Mouse (Mus musculus): Measurements from ENCODE around the gene Usp30. TPM values are rescaled to one million over a fixed set of nuclear protein-coding genes. Genes with fewer than 3 reads are reported as not detected.

Gene Usp30
- 1.7 TPM for polyA plus RNA-seq (2017; shearing (Covaris generic))

DNA sequence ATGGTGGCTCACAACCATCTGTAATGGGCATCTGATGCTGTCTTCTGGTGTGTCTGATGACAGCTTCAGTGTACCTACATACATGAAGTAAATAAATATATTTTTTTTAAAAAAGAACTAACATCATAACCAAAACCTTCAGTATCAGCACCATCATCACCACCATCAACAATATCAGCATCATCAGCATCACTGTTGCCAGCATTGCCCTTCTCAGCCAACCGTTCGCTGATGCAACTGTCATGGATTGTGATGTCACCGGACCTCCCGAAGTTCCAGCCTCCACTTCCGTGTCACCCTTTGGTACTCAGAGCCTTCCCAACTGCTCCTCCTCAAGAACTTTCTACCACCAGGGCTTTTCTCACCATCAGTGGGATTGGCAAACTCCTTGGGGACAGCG is at the start of gene Usp30:
Gene Usp30 (plus strand): TSS at position 301 of the 400 bp plus-strand sequence.

DNA sequence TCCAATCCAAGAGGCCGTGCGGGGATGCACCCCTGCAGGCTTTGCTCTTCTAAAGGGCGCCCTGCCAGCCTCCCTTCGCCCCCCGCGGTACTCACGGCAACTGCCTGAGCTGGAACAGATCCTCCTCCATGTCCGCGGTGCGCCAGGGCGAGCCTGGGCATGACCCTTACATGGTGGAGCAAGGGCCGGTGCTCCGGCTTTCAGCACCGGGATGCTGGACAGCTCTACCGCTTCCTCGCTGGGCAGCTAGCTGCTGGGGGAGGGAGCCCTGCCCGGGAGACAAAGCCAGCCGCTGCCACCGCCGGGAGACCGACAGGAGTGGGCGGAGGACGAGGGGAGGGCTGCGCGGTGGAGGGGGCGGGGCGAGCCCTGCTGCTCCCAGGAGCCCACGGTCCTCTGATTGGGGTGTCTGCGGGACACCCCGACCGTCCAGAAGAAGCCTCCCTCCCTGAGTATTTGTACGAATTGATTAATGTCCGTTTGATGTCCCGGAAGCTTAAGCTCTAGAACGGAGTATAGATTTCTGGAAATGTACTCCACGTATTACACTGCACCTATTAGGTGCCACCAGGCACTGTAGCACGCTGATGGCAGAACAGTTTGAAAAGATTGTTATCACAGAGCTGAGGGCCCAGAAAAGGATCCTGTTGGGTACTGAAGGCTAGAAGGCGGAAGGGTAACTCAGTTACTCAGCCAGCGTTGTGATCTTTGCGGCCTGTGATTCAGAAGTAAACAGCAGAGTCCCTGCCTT is 26.0 kb downstream of the Usp30 start, which contains the start of gene Svop:
Gene Svop (minus strand): TSS at position 514 of the 751 bp plus-strand sequence.

DNA sequence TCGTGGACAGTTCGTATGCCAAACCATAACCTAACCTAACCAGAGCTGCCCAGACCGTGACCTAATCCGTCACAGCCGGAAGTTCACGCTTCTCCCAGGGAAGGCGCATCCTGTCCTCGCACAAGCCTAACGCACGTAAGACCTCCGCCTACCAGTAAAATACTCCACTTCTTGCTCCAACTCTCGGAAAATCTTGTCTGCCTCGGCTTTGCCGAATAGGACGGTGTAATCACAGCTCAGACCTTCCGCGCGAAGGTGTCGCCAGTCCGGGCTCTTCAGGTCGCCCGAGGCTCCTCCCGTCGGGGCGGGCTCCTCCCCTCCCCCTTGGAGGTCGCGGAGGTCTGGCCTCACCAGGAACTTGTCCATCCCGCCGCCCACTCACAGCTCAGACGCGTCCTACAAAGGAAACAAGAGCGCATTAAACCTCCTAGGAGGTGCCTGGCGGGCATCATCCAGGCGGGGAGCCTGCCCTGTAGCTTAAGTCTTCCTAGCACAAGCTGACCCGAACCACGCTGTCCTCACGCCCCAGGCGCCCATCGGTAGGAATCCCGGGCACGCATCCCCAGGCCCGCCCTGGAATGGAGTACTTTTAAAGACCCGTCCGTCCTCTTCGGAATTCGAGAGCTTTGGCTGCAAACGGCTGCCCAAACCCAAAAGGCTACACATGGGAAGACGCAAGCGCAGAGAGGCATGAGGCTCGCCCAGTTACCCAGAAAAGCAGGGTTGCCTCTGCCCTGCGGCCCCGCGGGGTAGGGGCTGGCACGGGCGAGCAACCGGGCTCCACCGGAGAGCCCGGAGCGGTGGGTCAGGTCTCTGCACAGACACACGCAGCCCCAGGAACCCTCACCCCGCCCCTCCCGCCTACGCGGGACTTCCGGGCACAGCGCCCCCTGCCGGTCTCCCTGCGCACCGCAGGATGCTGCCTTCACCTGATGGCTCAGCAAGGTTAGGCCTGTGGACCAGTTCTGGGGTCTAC is 62.4 kb downstream of the Usp30 start, which contains the start of gene Alkbh2:
Gene Alkbh2 (minus strand): TSS at position 845 of the 976 bp plus-strand sequence.

DNA sequence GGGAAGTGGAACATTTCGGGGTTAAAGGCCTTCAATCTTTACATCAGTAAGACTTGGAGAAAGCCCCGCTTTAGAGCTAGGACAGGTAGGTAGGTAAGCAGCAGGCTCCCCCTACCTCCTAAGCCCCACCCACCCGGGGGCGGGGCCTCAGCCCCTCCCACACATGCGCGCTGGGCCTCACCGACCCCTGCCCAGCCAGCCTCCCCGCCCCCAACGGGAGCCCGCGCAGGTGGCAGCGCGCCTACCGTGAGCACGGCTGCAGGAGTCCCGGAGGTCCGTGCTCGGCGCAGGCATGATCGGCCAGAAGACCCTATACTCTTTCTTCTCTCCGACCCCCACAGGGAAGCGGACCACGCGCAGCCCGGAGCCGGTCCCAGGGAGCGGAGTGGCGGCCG is 64.9 kb downstream of the Usp30 start, which contains the start of gene Ung:
Gene Ung (plus strand): TSS at position 176 of the 395 bp plus-strand sequence.

GRCm38 (mm10) chr5:114146028-114146888 is 81.0 kb downstream of the Usp30 start, which contains the start of gene Acacb:
Gene Acacb (plus strand): TSS chr5:114146535.

Other genes starting within 250 kb of the Usp30 start
- 1,088 TPM for gene Selplg, start 232.8 kb upstream of the Usp30 start, polyA plus RNA-seq (2017; shearing (Covaris generic))
- gene Coro1c, start 156.7 kb upstream of the Usp30 start, polyA plus RNA-seq (2017; shearing (Covaris generic)): 91.7 TPM
- gene Ssh1, start 71.6 kb upstream of the Usp30 start, polyA plus RNA-seq (2017; shearing (Covaris generic)): 36.1 TPM
- 0.90 TPM for gene Dao, start 61.8 kb upstream of the Usp30 start, polyA plus RNA-seq (2017; shearing (Covaris generic))
- not detected for gene Svop, start 26.1 kb downstream of the Usp30 start, polyA plus RNA-seq (2017; shearing (Covaris generic))
- 20.2 TPM for gene Alkbh2, start 62.8 kb downstream of the Usp30 start, polyA plus RNA-seq (2017; shearing (Covaris generic))
- gene Ung, start 64.9 kb downstream of the Usp30 start, polyA plus RNA-seq (2017; shearing (Covaris generic)): 2.1 TPM
- 0.50 TPM for gene Acacb, start 81.1 kb downstream of the Usp30 start, polyA plus RNA-seq (2017; shearing (Covaris generic))
- not detected for gene Foxn4, start 208.3 kb downstream of the Usp30 start, polyA plus RNA-seq (2017; shearing (Covaris generic))
- 6.6 TPM for gene Myo1h, start 223.7 kb downstream of the Usp30 start, polyA plus RNA-seq (2017; shearing (Covaris generic))

Data from activated CD4-positive, CD25-positive, alpha-beta regulatory T cell, adult 9 weeks (primary cell).